Mouse (Mus musculus): ENCODE measurements around the gene Cyp2u1.

DNA sequence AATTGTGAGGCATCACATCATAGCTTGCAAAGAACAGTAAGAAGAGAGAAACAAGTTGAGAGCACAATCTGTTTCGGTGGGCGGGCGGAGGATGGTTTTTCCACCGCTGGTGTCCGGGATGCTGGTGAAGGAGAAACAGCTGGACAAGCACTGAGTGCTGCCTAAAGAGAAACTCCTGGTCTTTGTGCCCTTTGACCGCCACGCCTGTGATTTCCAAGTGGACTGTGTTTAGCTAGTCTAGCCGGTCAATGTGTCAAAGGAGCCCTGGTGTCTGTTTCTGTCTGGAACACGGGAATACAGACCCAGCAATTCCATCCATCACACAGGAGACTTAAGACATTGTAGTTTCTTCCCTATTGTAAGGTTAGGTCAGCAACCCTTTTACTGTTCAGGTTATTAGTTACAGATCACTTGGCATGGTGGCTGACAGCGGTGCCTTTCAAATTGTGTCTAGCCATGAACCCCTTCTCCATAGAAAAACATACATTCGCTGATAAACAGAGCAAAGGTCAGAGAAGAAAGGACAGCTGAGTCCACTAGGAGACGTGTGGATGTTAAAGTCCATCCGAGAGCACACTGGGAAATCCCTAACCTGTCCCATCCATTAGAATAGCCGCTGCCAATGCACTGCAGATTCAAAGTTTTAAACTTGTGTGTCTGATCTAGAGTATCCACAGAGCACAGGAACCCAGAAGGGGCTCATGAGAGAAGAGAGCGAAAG is 39.1 kb downstream of the Cyp2u1 start:
- no peak for TF ChIP-seq POLR2A (IDR thresholded peaks at IDR 0.05; ENCODE audit: extremely low read depth, insufficient read depth, low read length)
- TF ChIP-seq CTCF (IDR thresholded peaks at IDR 0.05; ENCODE audit: extremely low read depth, insufficient read depth, low read length): no peak
